Comparison of ENCODE assay signal across 8 mouse cellular contexts in genomic region chr7:97580843-97581214, GRCm38 (mm10). TPM values are rescaled to one million over a fixed set of nuclear protein-coding genes. Genes with fewer than 3 reads are reported as not detected.
DNase-seq lines count a peak whose midpoint lies in the region; ATAC-seq and TF ChIP-seq lines count a peak whose summit lies in the region.

No protein-coding gene starts in this region.

- H3K36me3 ChIP-seq in forebrain, embryonic 13.5 days (ENCODE audit: poor library complexity, severe bottlenecking): no peaks in the 10 kb centered on the region
- no peaks in the 10 kb centered on the region for H3K36me3 ChIP-seq in liver, postnatal 0 days (replicated peaks; ENCODE audit: insufficient read depth, low read length)

- peak overlapping the region; percentile 100 for H3K4me3 ChIP-seq in forebrain, embryonic 13.5 days
- H3K4me3 ChIP-seq in liver, postnatal 0 days (ENCODE audit: low read depth, low read length): peak overlapping the region; percentile 94

- peak overlapping the region; percentile 61 for H3K4me2 ChIP-seq in forebrain, embryonic 13.5 days
- peak overlapping the region; percentile 96 for H3K4me2 ChIP-seq in liver, postnatal 0 days (ENCODE audit: low read depth, low read length)

- TF ChIP-seq CTCF in liver, postnatal 0 days (IDR thresholded peaks at IDR 0.05; ENCODE audit: low read depth): peak; percentile 26; the same call in 1 of the 2 replicates

- DNase-seq in ES-CJ7 (ENCODE audit: low read depth, low spot score): peak; percentile 90
- DNase-seq in c-Kit-positive CD71-positive TER-119-negative erythroid progenitor cells, embryonic 14.5 days (ENCODE audit: low read depth): peak; percentile 76
- DNase-seq in heart, postnatal 10 days: peak; percentile 90
- peak; percentile 62 for DNase-seq in large intestine, adult 2 months (ENCODE audit: low read depth, low spot score)
- peak; percentile 84 for DNase-seq in liver, postnatal 0 days
- peak; percentile 80 to 83 for DNase-seq in thymus, adult 18-20 months

- WGBS in forebrain, embryonic 13.5 days: under 1% methylated on average over 11 of the region's 11 CpGs
- under 1% methylated on average over 11 of the region's 11 CpGs for WGBS in large intestine, adult 2 months
- 0% methylated on average over 11 of the region's 11 CpGs for WGBS in liver, postnatal 0 days (ENCODE audit: insufficient replicate concordance)

- peak overlapping the region; percentile 100 for H3K9ac ChIP-seq in forebrain, embryonic 13.5 days
- H3K9ac ChIP-seq in liver, postnatal 0 days (replicated peaks): peak overlapping the region; percentile 94

- no peaks in the 10 kb centered on the region for H3K27me3 ChIP-seq in forebrain, embryonic 13.5 days
- H3K27me3 ChIP-seq in liver, postnatal 0 days (ENCODE audit: insufficient read depth, low read length): no peaks in the 10 kb centered on the region

- peak overlapping the region; percentile 98 for H3K27ac ChIP-seq in forebrain, embryonic 13.5 days
- peak overlapping the region; percentile 96 for H3K27ac ChIP-seq in liver, postnatal 0 days (ENCODE audit: low read depth)

- no peak for TF ChIP-seq EP300 in liver, postnatal 0 days (IDR thresholded peaks at IDR 0.05; ENCODE audit: low read depth)

- no peaks in the 10 kb centered on the region for H3K9me3 ChIP-seq in forebrain, embryonic 13.5 days (replicated peaks)
- H3K9me3 ChIP-seq in liver, postnatal 0 days (ENCODE audit: low read length): no peaks in the 10 kb centered on the region

- H3K4me1 ChIP-seq in forebrain, embryonic 13.5 days: peaks cover 16% of the 10 kb centered on the region
- H3K4me1 ChIP-seq in liver, postnatal 0 days (ENCODE audit: insufficient read depth): peaks cover 17% of the 10 kb centered on the region

- ATAC-seq in forebrain, embryonic 13.5 days: peak; percentile 54
- peak; percentile 26 for ATAC-seq in liver, postnatal 0 days
- ATAC-seq in neutrophil, adult 5-6 weeks (ENCODE audit: extremely low read depth, insufficient number of reproducible peaks, low FRiP score, poor library complexity, severe bottlenecking): peak; percentile 81

- intact Hi-C loops in heart, postnatal 10 days (cut with DNase I): loop anchor here (2.0 to 5.0 kb wide), 3 partner anchors 61 to 158 kb away; no protein-coding TSS in a partner anchor

RNA-seq across cellular contexts. Expression of gene Rsf1, which starts 1.1 kb away (rescaled TPM):
- 38.1 and 41.7 TPM in 2 replicates for polyA plus RNA-seq in forebrain, embryonic 13.5 days (2015; fragmentation: Nextera tagmentation; extraction: Ambion mirVana)
- 10 to 100 TPM; 17.0 to 20.0 TPM for total RNA-seq in heart, postnatal 10 days (2021)
- polyA plus RNA-seq in large intestine, adult 2 months (2012; rRNA removed): 1.5 and 2.6 TPM in 2 replicates
- 5.5 TPM in 2 replicates for polyA plus RNA-seq in liver, postnatal 0 days (2015; fragmentation: Nextera tagmentation; extraction: Ambion mirVana)
- total RNA-seq in neutrophil, adult 5-6 weeks (2017): 86.8 and 100 TPM in 2 replicates

RNA-seq across cellular contexts. Expression of gene Aamdc, which starts 1.5 kb away (rescaled TPM):
- 42.7 and 46.3 TPM in 2 replicates for polyA plus RNA-seq in forebrain, embryonic 13.5 days (2015; fragmentation: Nextera tagmentation; extraction: Ambion mirVana)
- total RNA-seq in heart, postnatal 10 days (2021): 10 to 100 TPM; 41.8 to 53.9 TPM
- polyA plus RNA-seq in large intestine, adult 2 months (2012; rRNA removed): 60.3 and 78.1 TPM in 2 replicates
- polyA plus RNA-seq in liver, postnatal 0 days (2015; fragmentation: Nextera tagmentation; extraction: Ambion mirVana): 21.9 and 30.9 TPM in 2 replicates
- total RNA-seq in neutrophil, adult 5-6 weeks (2017): 16.1 and 19.6 TPM in 2 replicates

Comparison
In these comparisons a context has a peak if more than half of its experiments do, and no peak if none do; other contexts are left out.
1. Peak in every context shown above with its lines: DNase-seq, ATAC-seq, H3K4me3 ChIP-seq and H3K27ac ChIP-seq.
2. ATAC-seq: peak in every context shown above with its lines; median percentile 81 in neutrophil, adult 5-6 weeks; 54 in forebrain, embryonic 13.5 days; 26 in liver, postnatal 0 days.